Comparison of ENCODE assay signal across 8 mouse cellular contexts in genomic region chr17:25569833-25570647, GRCm38 (mm10). TPM values are rescaled to one million over a fixed set of nuclear protein-coding genes. Genes with fewer than 3 reads are reported as not detected.
A peak's percentile ranks its signal among the peaks of the same experiment; 100 is the strongest.
DNase-seq lines count a peak whose midpoint lies in the region; ATAC-seq lines count a peak whose summit lies in the region.

No protein-coding gene starts in this region.

- no peak overlapping the region for H3K27ac ChIP-seq in hindbrain, embryonic 12.5 days
- no peak overlapping the region for H3K27ac ChIP-seq in midbrain, embryonic 13.5 days

- H3K4me2 ChIP-seq in hindbrain, embryonic 12.5 days (replicated peaks), result peak overlapping the region; percentile 95
- H3K4me2 ChIP-seq in midbrain, embryonic 13.5 days (replicated peaks), result peak overlapping the region; percentile 92

- H3K36me3 ChIP-seq in hindbrain, embryonic 12.5 days, result no peaks in the 10 kb centered on the region
- no peaks in the 10 kb centered on the region for H3K36me3 ChIP-seq in midbrain, embryonic 13.5 days

- ATAC-seq in hindbrain, embryonic 12.5 days (ENCODE audit: low FRiP score), result peak; percentile 23
- ATAC-seq in midbrain, embryonic 13.5 days, result peak; percentile 40
- ATAC-seq in activated CD4-positive, CD25-positive, alpha-beta regulatory T cell, adult 4 months, result no peak

- H3K9me3 ChIP-seq in hindbrain, embryonic 12.5 days (replicated peaks), result no peaks in the 10 kb centered on the region
- H3K9me3 ChIP-seq in midbrain, embryonic 13.5 days, result no peaks in the 10 kb centered on the region

- peak overlapping the region; percentile 49 for H3K4me3 ChIP-seq in hindbrain, embryonic 12.5 days
- peak overlapping the region; percentile 49 for H3K4me3 ChIP-seq in midbrain, embryonic 13.5 days (replicated peaks)

- WGBS in hindbrain, embryonic 12.5 days, result 3% methylated on average over 54 of the region's 54 CpGs
- WGBS in midbrain, embryonic 13.5 days, result 2% methylated on average over 54 of the region's 54 CpGs

- H3K27me3 ChIP-seq in hindbrain, embryonic 12.5 days, result peaks cover 39% of the 10 kb centered on the region
- peaks cover 64% of the 10 kb centered on the region for H3K27me3 ChIP-seq in midbrain, embryonic 13.5 days

- H3K9ac ChIP-seq in hindbrain, embryonic 12.5 days, result peak overlapping the region; percentile 63
- peak overlapping the region; percentile 69 for H3K9ac ChIP-seq in midbrain, embryonic 13.5 days (replicated peaks)

- peaks cover 55% of the 10 kb centered on the region for H3K4me1 ChIP-seq in hindbrain, embryonic 12.5 days
- H3K4me1 ChIP-seq in midbrain, embryonic 13.5 days (replicated peaks), result peaks cover 56% of the 10 kb centered on the region

- peak; percentile 56 for DNase-seq in embryo, embryonic 10 days (ENCODE audit: low spot score)
- no peak for DNase-seq in embryo, embryonic 9.5 days (ENCODE audit: extremely low spot score)
- DNase-seq in right cerebral cortex, postnatal 10 days (ENCODE audit: low spot score in 2 of 2), result peak; percentile 47 to 62
- DNase-seq in right cerebral cortex, postnatal 36 days (ENCODE audit: low spot score in 2 of 2), result no peak
- no peak for DNase-seq in layer of hippocampus, adult 9-10 months (ENCODE audit: low spot score)

RNA-seq across cellular contexts. Expression of gene Sox8, which starts 0.4 kb away (rescaled TPM):
- 11.8 and 12.7 TPM in 2 replicates for polyA plus RNA-seq in hindbrain, embryonic 12.5 days (2016; fragmentation: Nextera tagmentation; extraction: Ambion mirVana)
- polyA plus RNA-seq in midbrain, embryonic 13.5 days (2015; fragmentation: Nextera tagmentation; extraction: Ambion mirVana), result 5.2 and 7.9 TPM in 2 replicates
- polyA plus RNA-seq in activated CD4-positive, CD25-positive, alpha-beta regulatory T cell, adult 4 months (2017; shearing (Covaris generic)), result under 1 TPM in 1 of 2 experiments, not detected in 1; 0.25 TPM

RNA-seq across cellular contexts. Expression of gene Lmf1, which starts 8.8 kb away (rescaled TPM):
- 25.7 and 26.2 TPM in 2 replicates for polyA plus RNA-seq in hindbrain, embryonic 12.5 days (2016; fragmentation: Nextera tagmentation; extraction: Ambion mirVana)
- polyA plus RNA-seq in midbrain, embryonic 13.5 days (2015; fragmentation: Nextera tagmentation; extraction: Ambion mirVana), result 20.6 and 22.9 TPM in 2 replicates
- 10 to 100 TPM; 12.1 to 16.7 TPM for polyA plus RNA-seq in activated CD4-positive, CD25-positive, alpha-beta regulatory T cell, adult 4 months (2017; shearing (Covaris generic))

Comparison
In these comparisons a context has a peak if more than half of its experiments do, and no peak if none do; other contexts are left out.
1. DNase-seq: peak in embryo, embryonic 10 days (single experiment) and right cerebral cortex, postnatal 10 days (2 of 2); none in embryo, embryonic 9.5 days (single experiment), right cerebral cortex, postnatal 36 days (0 of 2) and layer of hippocampus, adult 9-10 months (single experiment).